Mouse (Mus musculus) forebrain, embryonic 16.5 days (tissue): ENCODE results near the gene Smyd3. TPM values are rescaled to one million over a fixed set of nuclear protein-coding genes. Genes with fewer than 3 reads are reported as not detected.

Source experiments
- ATAC-seq: fragments of 200-750 bp; cut with Nextera tagmentation; 2 replicates; pipeline ENCODE4 v1.8.0; 2017; ENCODE audit warnings: mild to moderate bottlenecking, moderate library complexity
- H3K27ac ChIP-seq: fragments of 300-500 bp; sonication (generic); 2 replicates; pipeline ENCODE4 v1.5.1; 2014; ENCODE audit warnings: low read length, control low read depth
- H3K27me3 ChIP-seq: fragments of 300-500 bp; sonication (generic); replicated peaks from 2 replicates; pipeline ENCODE4 v1.6.1; 2014; ENCODE audit warnings: low read length; ENCODE audit not compliant: control insufficient read depth, insufficient read depth
- H3K36me3 ChIP-seq: fragments of 300-500 bp; sonication (generic); 2 replicates; pipeline ENCODE4 v1.6.1; 2014; ENCODE audit not compliant: control insufficient read depth, insufficient read depth
- H3K4me1 ChIP-seq: fragments of 300-500 bp; sonication (generic); replicated peaks from 2 replicates; pipeline ENCODE4 v1.6.1; 2014; ENCODE audit warnings: low read length; ENCODE audit not compliant: control insufficient read depth, insufficient read depth
- H3K4me2 ChIP-seq: fragments of 300-500 bp; sonication (generic); 2 replicates; pipeline ENCODE4 v1.6.1; 2014; ENCODE audit warnings: mild to moderate bottlenecking, low read length, control low read depth
- H3K4me3 ChIP-seq: fragments of 300-500 bp; sonication (generic); replicated peaks from 2 replicates; pipeline ENCODE4 v1.5.1; 2014; ENCODE audit warnings: mild to moderate bottlenecking, low read length, control low read depth
- H3K9ac ChIP-seq: fragments of 300-500 bp; sonication (generic); replicated peaks from 2 replicates; pipeline ENCODE4 v1.6.1; 2014; ENCODE audit warnings: low read depth, low read length, control low read depth
- H3K9me3 ChIP-seq: fragments of 300-500 bp; sonication (generic); 2 replicates; pipeline ENCODE4 v1.6.1; 2016; ENCODE audit warnings: low read length; ENCODE audit not compliant: control insufficient read depth
- WGBS: fragments of 180-500 bp; shearing (Covaris S2); extraction: QIAGEN DNeasy Blood & Tissue Kit; methylation state at CpG from one replicate; pipeline ENCODE4 v1.1.7; 2014; 5-methylcytosine and 5-hydroxymethylcytosine counted together
- polyA plus RNA-seq: library from polyadenylated mRNA; unstranded; fragments of >200 nt; fragmentation: Nextera tagmentation; extraction: Ambion mirVana; gene quantifications from 2 replicates; pipeline ENCODE4 v1.2.1, GENCODE M21; 2015

Smyd3 gene
- polyA plus RNA-seq, 1 experiment from 2014 or later, result 29.4 TPM

DNA sequence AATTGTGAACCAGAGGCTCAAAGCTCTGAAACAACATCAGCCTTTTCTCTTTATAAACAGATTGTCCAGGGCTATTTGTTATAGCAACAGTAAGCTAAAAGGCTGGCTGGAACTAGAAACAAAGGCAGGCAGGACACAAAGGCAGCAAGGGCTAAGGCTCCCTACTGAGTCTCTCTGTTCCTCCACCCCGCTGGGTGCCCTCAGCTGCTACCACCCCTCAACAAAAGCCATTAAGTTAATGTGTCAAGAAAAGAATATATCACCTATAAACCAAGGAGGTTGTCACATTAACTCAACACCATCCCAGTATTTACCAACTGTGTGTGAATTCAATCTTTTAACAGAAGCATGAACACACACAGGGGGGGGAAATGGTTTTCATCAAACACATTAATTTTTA is 176.3 kb downstream of the Smyd3 start:
- no peak for ATAC-seq

GRCm38 (mm10) chr1:179339066-179339465 is 178.8 kb downstream of the Smyd3 start:
- no peak for ATAC-seq
- H3K4me2 ChIP-seq, result no peak overlapping the region
- H3K4me1 ChIP-seq, result no peaks in the 10 kb centered on the region
- no peak overlapping the region for H3K9ac ChIP-seq
- H3K36me3 ChIP-seq, result no peaks in the 10 kb centered on the region
- H3K27ac ChIP-seq, result no peak overlapping the region
- 65% methylated on average over 3 of the region's 3 CpGs for WGBS
- H3K9me3 ChIP-seq, result no peaks in the 10 kb centered on the region
- H3K4me3 ChIP-seq, result no peak overlapping the region
- H3K27me3 ChIP-seq, result no peaks in the 10 kb centered on the region

More for the DNA sequence above, 176.3 kb downstream of the Smyd3 start:
- no peak overlapping the region for H3K27ac ChIP-seq
- no peak overlapping the region for H3K4me2 ChIP-seq
- 46% methylated on average over 1 of the region's 1 CpGs for WGBS
- H3K4me3 ChIP-seq, result no peak overlapping the region
- H3K27me3 ChIP-seq, result no peaks in the 10 kb centered on the region
- H3K9me3 ChIP-seq, result no peaks in the 10 kb centered on the region
- peaks cover 2% of the 10 kb centered on the region; the same call in 1 of the 2 replicates for H3K4me1 ChIP-seq
- H3K9ac ChIP-seq, result no peak overlapping the region
- H3K36me3 ChIP-seq, result no peaks in the 10 kb centered on the region

DNA sequence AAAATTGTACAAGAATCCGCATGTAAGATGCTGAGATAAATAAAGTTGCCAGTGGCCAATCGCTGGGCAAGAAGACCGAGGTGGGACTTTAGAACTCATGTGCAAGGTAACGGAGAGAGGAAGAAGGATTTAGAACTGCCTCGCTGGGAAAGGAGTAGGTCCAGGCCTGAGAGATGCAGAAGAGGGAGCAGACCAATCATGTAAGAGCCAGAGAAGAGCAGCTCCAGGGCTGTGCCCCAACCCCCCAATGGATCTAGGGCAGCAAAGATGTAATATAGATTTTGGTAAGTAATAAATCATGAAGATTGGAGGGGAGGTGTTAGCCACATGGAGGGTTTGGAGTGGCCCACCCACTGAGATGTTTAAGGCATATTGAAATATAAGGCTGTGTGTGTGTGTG is 180.3 kb downstream of the Smyd3 start:
- Histone ChIP-seq H3K36me3 (no peaks in the 10 kb centered on the region), H3K4me2 (no peak overlapping the region), H3K9me3 (no peaks in the 10 kb centered on the region), H3K27me3 (no peaks in the 10 kb centered on the region), H3K4me3 (no peak overlapping the region), H3K27ac (no peak overlapping the region), H3K9ac (no peak overlapping the region), H3K4me1 (no peaks in the 10 kb centered on the region)
- WGBS, result 89% methylated on average over 5 of the region's 5 CpGs
- no peak for ATAC-seq

DNA sequence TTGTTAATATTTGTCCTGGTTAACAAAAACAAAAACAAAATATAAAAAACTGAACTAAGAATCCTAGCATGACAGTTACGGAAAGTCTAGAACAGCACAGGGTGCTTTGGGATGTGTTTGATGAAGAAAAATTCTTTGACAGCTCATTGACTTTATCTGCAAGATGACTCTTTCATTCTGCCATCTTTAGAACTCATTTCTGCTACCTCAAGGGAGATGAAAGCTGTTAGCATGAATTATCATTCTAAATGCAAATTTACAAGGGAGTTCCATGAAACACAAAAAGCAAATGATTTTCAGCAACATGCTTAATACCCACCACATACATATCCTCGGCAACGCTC is 190.9 kb downstream of the Smyd3 start:
- no peaks in the 10 kb centered on the region for H3K36me3 ChIP-seq
- H3K4me1 ChIP-seq, result peaks cover 15% of the 10 kb centered on the region; the same call in 1 of the 2 replicates
- H3K9me3 ChIP-seq, result no peaks in the 10 kb centered on the region
- no peak overlapping the region for H3K9ac ChIP-seq
- no peak overlapping the region for H3K4me2 ChIP-seq
- H3K4me3 ChIP-seq, result no peak overlapping the region
- peak; percentile 43 for ATAC-seq
- WGBS, result 74% methylated on average over 3 of the region's 3 CpGs
- peak overlapping the region; percentile 51 for H3K27ac ChIP-seq
- H3K27me3 ChIP-seq, result no peaks in the 10 kb centered on the region

GRCm38 (mm10) chr1:179326262-179326964 is 191.4 kb downstream of the Smyd3 start:
- H3K9ac ChIP-seq, result no peak overlapping the region
- no peak overlapping the region for H3K4me2 ChIP-seq
- no peaks in the 10 kb centered on the region for H3K27me3 ChIP-seq
- peak overlapping the region; percentile 54 for H3K27ac ChIP-seq
- H3K9me3 ChIP-seq, result no peaks in the 10 kb centered on the region
- H3K36me3 ChIP-seq, result no peaks in the 10 kb centered on the region
- peaks cover 15% of the 10 kb centered on the region; the same call in 1 of the 2 replicates for H3K4me1 ChIP-seq
- ATAC-seq, result peak; percentile 89
- no peak overlapping the region for H3K4me3 ChIP-seq
- WGBS, result 75% methylated on average over 9 of the region's 9 CpGs

GRCm38 (mm10) chr1:179324271-179324670 is 193.6 kb downstream of the Smyd3 start:
- ATAC-seq, result no peak
- peaks cover 15% of the 10 kb centered on the region; the same call in 1 of the 2 replicates for H3K4me1 ChIP-seq
- H3K9ac ChIP-seq, result no peak overlapping the region
- H3K4me3 ChIP-seq, result no peak overlapping the region
- H3K4me2 ChIP-seq, result no peak overlapping the region
- WGBS, result 94% methylated on average over 6 of the region's 6 CpGs
- no peaks in the 10 kb centered on the region for H3K36me3 ChIP-seq
- no peak overlapping the region for H3K27ac ChIP-seq
- H3K9me3 ChIP-seq, result no peaks in the 10 kb centered on the region
- H3K27me3 ChIP-seq, result no peaks in the 10 kb centered on the region

- Histone ChIP-seq H3K4me1 (no peaks in the 10 kb centered on the region), H3K27me3 (no peaks in the 10 kb centered on the region), H3K27ac (no peak overlapping the region), H3K9ac (no peak overlapping the region), H3K36me3 (no peaks in the 10 kb centered on the region), H3K4me3 (no peak overlapping the region), H3K9me3 (no peaks in the 10 kb centered on the region), H3K4me2 (no peak overlapping the region)
- no peak for ATAC-seq
- 69% methylated on average over 5 of the region's 5 CpGs for WGBS
Measured at GRCm38 (mm10) chr1:179313618-179314017, 204.2 kb downstream of the Smyd3 start.

DNA sequence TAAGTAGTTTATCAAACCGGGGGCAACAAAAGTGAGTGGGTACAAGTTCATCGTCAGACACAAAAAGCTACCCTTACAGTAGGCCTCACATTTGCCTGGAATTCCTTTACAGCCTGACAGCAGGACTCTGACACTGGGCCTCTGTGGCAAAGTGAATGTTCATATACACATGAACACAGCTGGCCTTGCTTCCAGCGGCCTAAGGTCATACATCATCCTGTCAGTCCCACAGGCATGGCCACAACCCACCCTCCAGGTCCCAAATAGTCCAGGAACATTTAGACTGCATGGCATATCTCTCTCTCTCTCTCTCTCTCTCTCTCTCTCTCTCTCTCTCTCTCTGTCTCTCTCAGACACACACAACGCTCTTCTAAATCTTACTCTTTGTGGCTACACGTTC is 208.4 kb downstream of the Smyd3 start:
- 84% methylated on average over 5 of the region's 5 CpGs for WGBS
- no peak for ATAC-seq

GRCm38 (mm10) chr1:179302446-179303230 is 215.2 kb downstream of the Smyd3 start:
- ATAC-seq, result no peak
- H3K4me3 ChIP-seq, result no peak overlapping the region
- H3K27ac ChIP-seq, result no peak overlapping the region
- no peaks in the 10 kb centered on the region for H3K27me3 ChIP-seq
- no peaks in the 10 kb centered on the region for H3K4me1 ChIP-seq
- H3K9ac ChIP-seq, result no peak overlapping the region
- no peaks in the 10 kb centered on the region for H3K9me3 ChIP-seq
- H3K36me3 ChIP-seq, result no peaks in the 10 kb centered on the region
- no peak overlapping the region for H3K4me2 ChIP-seq
- WGBS, result 88% methylated on average over 13 of the region's 13 CpGs

More for the DNA sequence above, 208.4 kb downstream of the Smyd3 start:
- H3K9me3 ChIP-seq, result no peaks in the 10 kb centered on the region
- no peak overlapping the region for H3K9ac ChIP-seq
- no peak overlapping the region for H3K27ac ChIP-seq
- H3K36me3 ChIP-seq, result no peaks in the 10 kb centered on the region
- H3K4me3 ChIP-seq, result no peak overlapping the region
- no peaks in the 10 kb centered on the region for H3K4me1 ChIP-seq
- H3K27me3 ChIP-seq, result no peaks in the 10 kb centered on the region
- no peak overlapping the region for H3K4me2 ChIP-seq
